Mouse (Mus musculus) urinary bladder, postnatal 25 days (tissue): ENCODE results near the gene Zbtb40.

Experiments
- DNase-seq: peaks from one replicate; pipeline ENCODE4 v3.0.0; 2022; ENCODE audit warnings: low spot score

Zbtb40 gene

DNA sequence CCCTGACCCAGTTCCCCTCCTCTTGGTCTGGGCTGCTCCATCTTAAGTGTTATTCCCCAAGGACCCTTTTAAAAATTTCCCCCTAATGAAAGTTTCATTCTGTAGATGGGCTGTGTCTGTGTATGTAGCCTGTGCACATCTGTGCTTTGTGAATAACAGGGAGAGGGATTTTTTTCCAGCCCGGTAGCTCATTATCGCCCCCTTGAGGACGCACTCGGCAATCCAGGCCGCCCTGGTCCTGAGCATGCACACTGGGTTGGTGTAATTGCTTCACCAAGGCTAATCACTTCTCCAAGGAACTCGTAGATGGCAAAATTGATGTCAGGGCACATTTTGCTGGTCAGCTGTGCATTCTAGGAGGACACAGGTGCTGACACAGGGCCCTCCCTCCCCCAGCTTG is 77.7 kb downstream of the Zbtb40 start:
- DNase-seq: no peak

DNA sequence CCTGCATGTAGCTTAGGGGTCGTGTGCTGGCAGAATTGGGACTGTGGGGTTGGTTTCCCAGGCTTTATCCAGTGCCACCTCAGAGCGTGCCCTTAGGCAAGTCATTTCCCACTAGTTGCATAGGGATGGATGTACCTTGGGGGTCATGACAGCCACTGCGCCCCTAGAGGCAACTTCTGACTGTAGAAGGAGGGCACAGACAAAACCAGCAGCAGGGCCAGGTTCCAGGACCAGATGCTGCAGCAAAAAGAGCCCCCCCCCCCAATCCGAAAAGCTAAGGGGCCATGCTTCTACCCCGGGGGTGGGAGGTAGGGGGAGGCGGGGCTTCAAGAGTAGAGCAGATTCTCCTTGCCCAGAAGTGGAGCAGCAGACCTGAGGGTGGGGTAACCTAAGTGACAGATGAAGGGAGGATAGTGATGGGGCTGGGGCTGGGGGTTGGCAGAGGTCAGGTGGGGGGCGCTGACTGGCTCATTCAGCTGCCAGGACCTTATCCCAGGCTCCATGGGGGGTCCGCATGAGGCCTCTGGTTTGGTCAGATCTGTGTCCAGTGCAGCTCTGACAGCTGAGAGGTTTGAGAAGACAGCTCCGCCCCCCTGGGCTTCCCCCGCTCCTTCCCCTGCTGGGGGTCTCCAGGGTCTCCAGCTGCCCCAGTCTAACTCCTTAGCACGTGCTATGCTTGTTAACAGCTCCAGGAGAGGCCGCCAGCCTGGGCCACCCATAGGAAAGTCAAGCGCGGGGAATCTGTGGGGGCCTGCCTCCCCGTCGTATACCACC is 78.9 kb downstream of the Zbtb40 start:
- DNase-seq: no peak

- no peak for DNase-seq
Measured at GRCm38 (mm10) chr4:136969096-136969495, 79.5 kb downstream of the Zbtb40 start.

GRCm38 (mm10) chr4:136967511-136967910 is 81.1 kb downstream of the Zbtb40 start:
- no peak for DNase-seq

DNA sequence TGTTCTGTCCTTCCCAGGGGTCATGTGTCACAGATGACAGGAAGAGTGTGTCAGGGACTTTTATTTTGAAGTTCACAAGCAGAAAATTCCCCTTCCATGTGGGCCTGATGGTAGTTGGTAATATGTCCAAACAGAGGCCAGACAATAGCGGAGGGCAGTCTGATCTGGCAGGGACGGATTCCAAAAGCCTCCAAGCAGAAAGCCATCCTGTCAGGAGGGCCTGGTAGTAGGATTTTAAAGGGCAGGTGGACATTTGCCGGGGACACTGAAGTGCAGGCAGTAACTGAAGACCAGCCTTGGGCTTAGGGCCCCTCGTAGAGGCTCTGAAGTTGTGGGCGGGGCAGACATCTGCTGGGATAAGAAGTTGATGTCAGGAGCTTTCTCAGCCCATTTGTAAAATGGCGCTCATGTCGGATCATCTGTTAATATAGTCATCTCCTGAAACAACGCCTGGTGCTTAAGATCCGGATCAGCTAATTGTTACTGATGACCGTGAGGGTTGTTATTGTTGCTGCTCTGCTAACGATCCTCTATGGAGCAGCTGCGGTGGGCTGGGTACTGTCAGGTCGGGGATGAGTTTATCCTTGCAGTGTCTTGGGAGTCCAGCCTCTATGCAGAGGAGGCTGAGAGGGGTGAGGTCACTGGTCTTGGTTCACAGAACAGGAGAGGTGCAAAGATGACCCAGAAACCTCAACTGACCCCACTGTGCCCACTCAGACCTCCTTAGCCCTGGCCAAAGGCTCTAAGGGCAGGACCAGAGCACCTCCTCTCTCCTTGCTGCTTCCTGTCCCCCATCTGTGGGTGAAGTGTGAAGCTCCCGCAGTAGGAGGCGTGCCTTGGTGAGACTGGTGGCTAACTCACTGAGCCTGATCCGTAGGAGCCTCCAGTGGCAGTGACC is 81.9 kb downstream of the Zbtb40 start:
- no peak for DNase-seq

DNA sequence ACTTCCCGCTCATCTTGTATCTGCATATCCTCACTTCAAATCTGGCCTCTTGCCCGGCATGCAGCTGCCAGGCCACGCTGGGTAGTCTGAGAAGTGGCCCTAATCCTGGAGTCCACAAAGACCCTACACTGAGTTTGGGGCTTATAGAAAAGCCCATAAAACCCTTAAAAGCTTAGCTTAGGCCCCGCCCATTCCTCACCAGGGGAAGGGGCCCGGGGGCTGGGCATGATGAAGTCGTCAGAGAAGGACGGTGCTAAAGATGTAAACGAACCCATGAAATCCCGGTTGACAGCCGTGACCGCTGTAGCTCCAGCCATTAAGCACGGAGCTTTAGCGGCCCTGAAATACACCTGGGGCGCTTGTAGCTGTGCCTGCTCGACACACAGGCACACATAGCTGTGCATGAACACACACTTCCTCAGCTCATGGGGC is 83.6 kb downstream of the Zbtb40 start:
- DNase-seq: no peak

DNA sequence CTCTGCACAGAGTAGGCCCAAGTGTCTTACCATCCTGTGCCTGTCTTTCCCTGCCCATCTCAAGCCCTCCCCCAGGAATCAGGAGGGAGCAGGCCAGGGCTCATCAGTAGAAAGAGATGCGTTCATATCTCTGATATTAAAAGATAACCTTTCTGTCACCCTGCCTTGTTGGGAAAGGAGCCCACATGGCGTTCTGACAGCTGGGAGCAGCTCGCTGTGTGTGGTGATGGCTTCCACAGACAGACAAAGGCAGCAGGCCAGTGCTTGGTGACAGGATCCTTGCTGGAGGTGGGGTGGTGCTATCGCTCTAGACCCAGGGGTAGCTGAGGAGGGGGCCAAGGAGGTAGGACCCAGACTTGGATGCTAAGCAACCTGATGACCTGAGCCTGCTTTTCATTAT is 86.2 kb downstream of the Zbtb40 start:
- DNase-seq: no peak

DNA sequence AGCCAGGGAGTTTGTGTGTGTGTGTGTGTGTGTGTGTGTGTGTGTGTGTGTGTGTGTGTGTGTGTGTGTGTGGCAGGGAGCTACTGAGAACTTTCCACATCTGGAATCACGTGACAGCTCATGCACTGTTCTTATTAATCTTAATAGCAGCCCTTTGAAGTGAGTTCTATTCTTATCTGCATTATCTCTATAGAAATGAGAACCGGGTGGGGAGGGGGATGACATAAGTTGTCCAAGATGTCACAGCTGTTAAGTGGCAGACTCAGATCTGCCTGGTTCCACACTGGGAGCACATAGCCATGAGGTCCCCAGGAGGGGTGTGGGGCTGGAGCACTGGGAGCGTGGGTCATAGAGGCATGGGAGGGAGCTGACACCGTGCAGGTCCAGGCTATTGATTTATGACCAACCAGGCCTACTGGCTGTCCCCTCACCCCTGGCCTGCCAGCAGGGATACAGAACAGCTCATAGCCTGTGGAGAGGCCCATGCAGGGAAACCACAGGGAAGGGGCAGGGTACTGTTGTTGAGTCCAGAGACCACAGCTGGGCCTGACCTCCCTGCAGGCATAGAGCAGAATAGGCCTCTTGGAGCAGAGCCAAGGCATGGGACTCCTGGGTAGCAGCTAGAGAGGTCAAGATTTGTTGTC is 86.8 kb downstream of the Zbtb40 start:
- no peak for DNase-seq

GRCm38 (mm10) chr4:136960581-136960980 is 88.0 kb downstream of the Zbtb40 start:
- DNase-seq: no peak

DNA sequence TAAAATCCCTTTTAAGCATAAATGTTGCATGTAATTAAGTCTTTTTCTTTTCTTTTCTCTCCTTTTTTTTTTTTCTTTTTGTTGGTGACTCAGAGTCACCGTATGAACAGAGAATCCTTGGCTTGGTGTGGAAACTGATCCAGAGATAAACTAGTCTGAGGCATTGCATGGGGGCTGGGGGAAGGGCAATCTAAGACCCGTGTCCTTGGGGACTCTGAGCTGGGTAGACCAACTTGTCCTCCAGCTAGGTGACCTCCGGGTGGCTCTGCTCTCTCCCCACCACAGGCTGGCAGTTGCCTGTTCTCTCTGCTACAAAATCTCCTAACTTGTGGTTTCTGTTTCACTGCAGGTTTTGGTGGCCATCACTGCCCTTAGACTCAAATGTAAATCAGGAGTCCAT is 88.5 kb downstream of the Zbtb40 start:
- no peak for DNase-seq

DNA sequence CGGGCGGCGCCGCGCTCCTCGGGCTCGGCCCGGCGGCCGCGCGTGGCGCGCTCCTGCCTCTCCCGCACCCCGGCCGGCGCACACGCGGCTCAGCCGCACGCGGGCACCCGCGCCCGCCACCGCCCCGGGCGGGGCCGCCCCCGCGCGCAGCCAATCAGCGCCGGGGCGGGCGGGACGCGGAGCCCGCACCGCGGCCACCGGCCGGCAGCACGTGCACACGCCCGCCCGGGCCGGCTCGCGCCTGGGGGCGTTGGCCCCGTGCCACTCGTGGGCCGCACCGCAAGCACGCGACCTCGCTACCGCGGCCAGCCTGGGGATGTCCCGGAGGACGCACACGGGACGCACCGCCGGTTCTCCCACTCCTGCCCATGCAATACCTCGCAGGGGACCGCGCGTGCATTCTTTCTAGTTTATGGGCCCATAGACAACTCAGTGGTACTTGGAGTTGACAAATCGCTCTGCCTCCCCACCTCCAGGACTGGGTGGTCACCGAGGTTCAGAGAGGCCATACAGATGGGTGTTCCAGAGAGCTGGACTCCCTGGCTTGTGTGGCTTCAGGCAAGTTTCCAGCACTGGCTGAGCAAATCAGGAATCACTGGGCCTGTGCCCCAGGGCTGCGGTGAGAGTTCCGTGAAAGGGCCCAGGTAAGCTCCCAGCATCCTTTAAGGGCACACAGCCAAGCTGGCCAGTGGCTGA is 91.7 kb downstream of the Zbtb40 start, which contains the start of gene Epha8:
TSS of gene Epha8 (minus strand) at position 66 of the 696 bp plus-strand sequence.
- no peak for DNase-seq

- no peak for DNase-seq
Measured at GRCm38 (mm10) chr4:136954562-136954961, 94.0 kb downstream of the Zbtb40 start.

- DNase-seq: no peak
Measured at GRCm38 (mm10) chr4:136949266-136949989, 99.2 kb downstream of the Zbtb40 start.

GRCm38 (mm10) chr4:136945397-136945796 is 103.2 kb downstream of the Zbtb40 start:
- no peak for DNase-seq

GRCm38 (mm10) chr4:136944558-136945350 is 103.8 kb downstream of the Zbtb40 start:
- DNase-seq: no peak

- DNase-seq: no peak
Measured at GRCm38 (mm10) chr4:136943175-136943574, 105.4 kb downstream of the Zbtb40 start.

DNA sequence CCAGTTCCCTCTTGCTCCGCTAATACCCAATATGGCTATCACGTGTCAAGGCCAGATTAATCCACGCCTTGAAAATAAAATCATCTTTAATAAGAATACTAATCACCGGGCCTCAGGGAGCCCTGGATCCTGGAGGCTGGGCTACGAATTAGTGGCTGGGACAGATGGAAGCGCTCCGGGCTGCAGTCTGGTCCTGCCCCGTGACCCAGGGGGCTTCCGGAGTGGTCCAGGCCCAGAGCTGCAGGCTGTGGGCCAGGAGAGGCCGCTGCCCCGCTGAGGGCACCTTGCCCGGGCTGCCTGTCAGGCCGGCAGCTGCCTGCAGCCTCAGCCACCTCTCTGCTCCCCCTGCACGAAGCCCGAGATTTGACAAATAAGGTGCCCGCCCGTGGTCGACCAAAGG is 105.8 kb downstream of the Zbtb40 start:
- no peak for DNase-seq

GRCm38 (mm10) chr4:136937935-136938334 is 110.7 kb downstream of the Zbtb40 start:
- no peak for DNase-seq

DNA sequence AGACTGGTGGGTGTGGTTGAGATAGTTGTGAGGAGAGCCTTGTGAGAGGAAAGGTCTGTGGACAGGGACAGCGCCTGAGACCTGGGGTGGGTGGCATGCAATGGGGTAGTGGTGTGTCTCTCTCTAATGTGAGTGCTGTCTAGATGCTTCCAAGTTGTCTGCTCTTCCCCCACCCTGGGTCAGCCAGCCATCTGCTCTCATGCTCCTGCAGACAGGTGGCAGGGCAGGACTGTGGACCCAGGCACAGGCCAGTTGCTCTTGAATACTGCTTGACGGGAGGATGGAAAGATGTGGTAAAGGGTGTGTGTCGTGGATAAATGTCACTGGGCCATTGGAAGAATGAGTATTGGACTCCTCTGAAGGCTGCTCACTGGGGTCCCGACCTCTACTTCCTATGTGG is 111.3 kb downstream of the Zbtb40 start:
- DNase-seq: no peak
